Mouse (Mus musculus) heart, adult 2 months (tissue): ENCODE measurements around the gene Fgfr2. TPM values are rescaled to one million over a fixed set of nuclear protein-coding genes. Genes with fewer than 3 reads are reported as not detected.

Experiments used
- DNase-seq, 2 experiments: peaks; one replicate each; pipeline ENCODE4 v3.0.0; 2021
- H3K27ac ChIP-seq: fragments of 200-600 bp; 2 replicates; pipeline ENCODE4 v1.8.1; 2022
- H3K27me3 ChIP-seq: fragments of 200-500 bp; 2 replicates; pipeline ENCODE4 v1.6.1; 2012; ENCODE audit warnings: mild to moderate bottlenecking, low read length, inconsistent platforms, mixed read lengths; ENCODE audit not compliant: control insufficient read depth, insufficient read depth
- H3K36me3 ChIP-seq: fragments of 200-500 bp; 2 replicates; pipeline ENCODE4 v1.6.1; 2012; ENCODE audit warnings: low read length, inconsistent platforms; ENCODE audit not compliant: control insufficient read depth, insufficient read depth
- H3K4me1 ChIP-seq: fragments of 200-500 bp; 2 replicates; pipeline ENCODE4 v1.6.1; 2011; ENCODE audit warnings: low read length; ENCODE audit not compliant: control insufficient read depth, insufficient read depth
- H3K4me3 ChIP-seq: fragments of 200-600 bp; 2 replicates; pipeline ENCODE4 v1.8.1; 2022
- H3K79me2 ChIP-seq: fragments of 200-500 bp; replicated peaks from 2 replicates; pipeline ENCODE4 v1.6.1; 2012; ENCODE audit warnings: mild to moderate bottlenecking, inconsistent platforms, low read length, moderate library complexity, mixed read lengths; ENCODE audit not compliant: control insufficient read depth, insufficient read depth
- H3K9ac ChIP-seq: fragments of 200-500 bp; 2 replicates; pipeline ENCODE4 v1.6.1; 2012; ENCODE audit warnings: low read depth, mild to moderate bottlenecking, control low read depth, inconsistent platforms, low read length, mixed read lengths
- CTCF ChIP-seq: fragments of 200-600 bp; IDR thresholded peaks from 2 replicates; pipeline ENCODE4 v1.8.1; 2022; ENCODE audit warnings: antibody characterized with exemption, mild to moderate bottlenecking, moderate library complexity
- EP300 ChIP-seq: fragments of 200-500 bp; IDR thresholded peaks from 2 replicates; pipeline ENCODE4 v1.6.1; 2011; ENCODE audit warnings: low read depth, low read length, control low read depth; ENCODE audit not compliant: insufficient read depth
- POLR2A ChIP-seq: fragments of 200-500 bp; IDR thresholded peaks from 2 replicates; pipeline ENCODE4 v1.6.1; 2011; ENCODE audit warnings: mild to moderate bottlenecking, low read depth, low read length, control low read depth; ENCODE audit not compliant: insufficient read depth
- WGBS: fragments of 180-500 bp; shearing (Covaris S2); methylation state at CpG from one replicate; pipeline ENCODE4 v1.1.7; 2018; 5-methylcytosine and 5-hydroxymethylcytosine counted together
- intact Hi-C: fragments of 180-260 bp; cut with DNase I; formaldehyde crosslinking; loops from one replicate; pipeline ENCODE4 v1.15.1; 2025
- polyA plus RNA-seq: library from polyadenylated mRNA; depleted of rRNA; stranded (reverse); fragments of >200 nt; gene quantifications from 2 replicates; pipeline ENCODE4 v1.2.3, GENCODE M21; 2012
- total RNA-seq, 2 experiments: library from RNA; stranded (reverse); gene quantifications; 2 replicates each; pipeline ENCODE4 v1.2.3; 2021

Fgfr2 gene
- total and polyA plus RNA-seq, 3 experiments: 1.1 to 2.0 (median 1.3) TPM

DNA sequence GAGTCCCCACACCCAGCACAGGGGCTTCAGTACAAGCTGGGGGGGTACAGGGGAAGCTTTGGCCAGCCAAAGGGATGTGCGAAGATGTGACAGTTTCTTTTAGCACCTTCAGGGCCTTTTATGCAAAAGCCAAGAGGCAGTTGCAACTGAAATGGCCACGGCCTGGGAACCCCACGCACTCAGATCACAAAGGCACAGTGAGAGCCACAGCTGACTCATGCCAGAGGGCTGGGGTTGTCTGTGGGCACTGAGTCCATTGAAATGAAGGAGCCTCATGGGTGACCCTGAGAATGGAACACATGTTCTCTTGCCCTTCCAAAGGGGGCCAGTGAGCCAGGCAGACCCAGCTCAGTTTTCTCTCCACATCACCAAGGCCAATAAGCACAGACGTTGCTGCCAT is 114.5 kb downstream of the Fgfr2 start:
- Histone ChIP-seq H3K36me3 (peaks cover 8% of the 10 kb centered on the region), H3K4me3 (no peak overlapping the region), H3K79me2 (peaks cover 2% of the 10 kb centered on the region), H3K4me1 (peaks cover 18% of the 10 kb centered on the region), H3K9ac (no peak overlapping the region), H3K27ac (no peak overlapping the region), H3K27me3 (no peaks in the 10 kb centered on the region)
- intact Hi-C loops: no loop called here
- WGBS: 88% methylated on average over 4 of the region's 4 CpGs
- no peak for DNase-seq
- no peak for TF ChIP-seq POLR2A

DNA sequence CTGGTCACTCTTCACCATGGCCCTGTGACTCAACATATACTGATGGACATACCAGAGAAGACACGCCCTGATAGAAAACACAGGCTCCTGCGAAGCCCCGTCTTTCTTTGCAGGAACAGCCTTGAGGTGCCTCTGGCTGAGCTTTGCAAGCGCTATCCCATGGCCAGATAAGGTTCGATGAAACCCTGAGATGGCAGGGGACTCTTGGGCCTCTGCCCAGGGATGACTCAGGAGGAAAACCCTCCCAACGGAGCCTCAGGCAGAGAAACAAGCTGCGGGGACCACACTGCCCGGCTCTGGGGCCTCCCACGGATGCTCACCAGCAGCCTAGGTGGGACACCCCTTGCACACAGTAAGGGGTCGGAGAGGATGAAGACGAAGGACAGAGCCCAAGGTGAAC is 115.8 kb downstream of the Fgfr2 start:
- DNase-seq: peak in 1 of 2 experiments; percentile 44
- 29% methylated on average over 11 of the region's 11 CpGs for WGBS
- Histone ChIP-seq H3K9ac (no peak overlapping the region), H3K27me3 (no peaks in the 10 kb centered on the region), H3K4me3 (no peak overlapping the region), H3K36me3 (peaks cover 5% of the 10 kb centered on the region), H3K79me2 (no peaks in the 10 kb centered on the region; the same call in none of the 2 replicates), H3K27ac (no peak overlapping the region), H3K4me1 (peaks cover 21% of the 10 kb centered on the region)
- TF ChIP-seq CTCF (no peak), POLR2A (no peak), EP300 (no peak)
- intact Hi-C loops: no loop called here

DNA sequence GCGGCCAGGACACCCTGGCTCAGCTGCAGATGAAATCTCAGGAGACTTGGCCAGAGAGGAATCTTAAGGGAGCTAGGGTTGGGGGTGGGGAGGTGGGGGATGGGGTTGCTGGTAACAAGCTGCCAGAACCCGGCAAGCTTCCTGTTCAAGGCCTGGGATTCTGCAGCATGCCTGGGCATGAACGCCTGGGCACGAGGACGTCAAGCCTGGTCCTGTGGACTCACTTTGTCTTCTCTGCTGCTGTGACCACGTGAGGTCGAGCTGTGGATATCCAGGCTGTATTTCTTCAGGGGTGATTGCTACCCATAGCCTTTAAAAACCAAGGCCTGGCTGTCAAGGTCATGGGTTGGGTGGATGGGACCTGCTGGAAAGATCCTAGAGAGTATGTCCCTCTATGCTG is 117.4 kb downstream of the Fgfr2 start:
- peaks cover 14% of the 10 kb centered on the region for H3K4me1 ChIP-seq
- no peaks in the 10 kb centered on the region for H3K36me3 ChIP-seq
- WGBS: 67% methylated on average over 7 of the region's 7 CpGs
- no peak for DNase-seq
- no peaks in the 10 kb centered on the region; the same call in none of the 2 replicates for H3K79me2 ChIP-seq
- no peaks in the 10 kb centered on the region for H3K27me3 ChIP-seq
- no peak for TF ChIP-seq CTCF
- TF ChIP-seq EP300: no peak
- no peak for TF ChIP-seq POLR2A
- H3K9ac ChIP-seq: no peak overlapping the region
- intact Hi-C loops: no loop called here
- no peak overlapping the region for H3K4me3 ChIP-seq
- no peak overlapping the region for H3K27ac ChIP-seq

DNA sequence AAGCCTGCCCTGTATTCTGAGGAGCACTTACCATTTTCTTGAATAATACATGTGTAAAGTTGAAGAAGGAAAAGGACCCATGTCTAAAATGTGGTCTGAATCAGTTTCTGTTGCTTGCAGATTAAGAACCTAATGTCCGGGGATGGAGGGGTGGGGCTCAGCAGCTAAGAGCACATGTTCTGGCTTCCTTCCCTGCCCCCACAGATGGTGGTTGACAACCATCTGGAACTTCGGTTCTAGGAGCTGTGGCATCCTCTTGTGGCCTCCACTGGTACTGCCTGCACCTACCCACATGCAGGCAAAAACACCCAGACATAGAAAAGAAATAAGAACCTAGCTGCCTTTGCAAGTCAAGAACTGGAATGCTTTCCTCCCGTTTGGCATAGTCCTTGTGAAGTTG is 119.7 kb downstream of the Fgfr2 start:
- DNase-seq: peak; percentile 82 to 84
- Histone ChIP-seq H3K27ac (peak overlapping the region; percentile 12; the same call in 1 of the 2 replicates), H3K27me3 (no peaks in the 10 kb centered on the region), H3K9ac (no peak overlapping the region), H3K4me3 (no peak overlapping the region), H3K4me1 (peaks cover 12% of the 10 kb centered on the region), H3K36me3 (no peaks in the 10 kb centered on the region), H3K79me2 (no peaks in the 10 kb centered on the region; the same call in 1 of the 2 replicates)
- intact Hi-C loops: loop anchor here (2.0 to 5.0 kb wide), 2 partner anchors 71 to 347 kb away; partner anchors contain the start of gene Zranb1
- TF ChIP-seq CTCF (0 out of 2 replicates have a peak, but pooled peaks have one; percentile 100), POLR2A (0 out of 2 replicates have a peak, but pooled peaks have one; percentile 7), EP300 (peak; percentile 94)
- WGBS: 9% methylated on average over 3 of the region's 3 CpGs

DNA sequence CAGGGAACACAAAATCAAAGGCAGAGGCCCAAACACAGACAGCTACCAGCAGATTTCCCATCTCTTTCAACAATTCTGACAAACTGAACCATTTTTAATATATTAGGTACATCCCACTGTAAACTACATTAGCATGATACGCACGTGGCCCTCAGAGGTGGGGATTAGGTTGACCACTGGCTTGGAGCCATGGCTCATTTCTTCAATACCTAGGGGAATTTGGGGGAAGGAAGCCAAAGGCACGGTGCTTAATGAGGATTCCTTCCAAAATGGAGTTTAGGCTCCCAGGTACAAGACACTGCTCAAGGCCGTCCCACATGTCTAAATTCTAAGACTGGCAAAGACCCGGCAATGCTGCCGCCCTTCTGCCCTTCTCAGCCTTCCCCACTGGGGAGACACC is 120.9 kb downstream of the Fgfr2 start:
- 68% methylated on average over 6 of the region's 6 CpGs for WGBS
- intact Hi-C loops: loop anchor here (2.0 to 5.0 kb wide), 2 partner anchors 70 to 345 kb away; partner anchors contain the start of gene Zranb1
- peaks cover 7% of the 10 kb centered on the region for H3K4me1 ChIP-seq

DNA sequence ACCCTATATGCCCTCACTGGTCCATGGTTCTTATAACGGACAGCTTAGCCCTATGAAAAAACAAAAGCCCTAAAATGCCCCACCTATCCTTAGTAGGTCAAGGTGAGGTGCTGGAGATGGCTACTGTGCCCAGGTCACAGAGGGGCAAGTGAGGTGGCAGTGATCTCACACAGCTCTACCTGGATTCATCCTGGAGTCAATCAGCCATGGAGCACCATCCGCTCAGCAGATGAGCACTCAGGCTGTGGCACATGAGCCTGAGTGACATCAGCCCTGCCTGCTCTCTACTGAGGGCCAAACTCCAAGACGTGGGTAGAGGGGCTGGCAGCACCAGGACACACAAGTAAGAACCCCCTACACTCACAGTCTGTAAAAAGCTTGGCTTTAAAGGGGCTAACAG is 121.8 kb downstream of the Fgfr2 start:
- TF ChIP-seq CTCF (no peak), POLR2A (no peak), EP300 (no peak)

More for the DNA sequence above, 120.9 kb downstream of the Fgfr2 start:
- no peak overlapping the region for H3K4me3 ChIP-seq
- H3K36me3 ChIP-seq: no peaks in the 10 kb centered on the region
- no peaks in the 10 kb centered on the region for H3K27me3 ChIP-seq
- TF ChIP-seq EP300: no peak
- no peak for TF ChIP-seq CTCF
- TF ChIP-seq POLR2A: no peak
- H3K27ac ChIP-seq: no peak overlapping the region
- H3K79me2 ChIP-seq: no peaks in the 10 kb centered on the region
- no peak for DNase-seq
- H3K9ac ChIP-seq: no peak overlapping the region

More for the DNA sequence above, 121.8 kb downstream of the Fgfr2 start:
- WGBS: 92% methylated on average over 3 of the region's 3 CpGs
- Histone ChIP-seq H3K27me3 (no peaks in the 10 kb centered on the region), H3K9ac (no peak overlapping the region), H3K36me3 (no peaks in the 10 kb centered on the region), H3K79me2 (no peaks in the 10 kb centered on the region), H3K4me3 (no peak overlapping the region), H3K27ac (no peak overlapping the region), H3K4me1 (peaks cover 5% of the 10 kb centered on the region)
- DNase-seq: peak in 1 of 2 experiments; percentile 16
- intact Hi-C loops: loop anchor here (5.0 kb wide), 1 partner anchor 69 kb away; the partner anchor contains the start of gene Zranb1
